Mouse (Mus musculus) 416B (cell line): ENCODE data around the gene Vmn2r42.
"Not testable (repeated sequence)": the region's sequence is repeated elsewhere in the genome, so short reads cannot be mapped to it uniquely, and the experiment has no call there.

Experiments used
- DNase-seq: peaks from one replicate; pipeline ENCODE4 v3.0.0; 2011; ENCODE audit warnings: low read depth

Vmn2r42 gene

DNA sequence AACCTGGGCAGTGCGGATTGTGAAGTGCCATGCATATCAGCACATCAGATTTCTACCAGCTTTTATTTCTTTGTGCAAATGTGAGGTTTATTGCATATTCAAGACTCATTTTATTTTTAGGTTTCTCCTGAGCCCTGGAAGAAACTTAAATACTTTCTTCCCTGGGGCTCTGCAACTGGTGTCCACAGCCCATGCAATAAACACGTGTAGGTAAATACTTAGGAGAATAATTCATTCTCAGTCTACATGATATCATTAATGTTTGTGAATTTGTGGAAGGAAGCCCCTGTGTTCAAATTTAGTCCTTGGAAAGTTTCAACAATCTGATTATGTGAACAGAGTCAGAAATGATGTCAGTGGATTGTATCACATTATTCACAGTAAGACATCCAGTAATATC lies at the start of gene Vmn2r42:
Vmn2r42 (minus strand) TSS at position 101 of the 400 bp plus-strand sequence.
- not testable (repeated sequence) for DNase-seq

DNA sequence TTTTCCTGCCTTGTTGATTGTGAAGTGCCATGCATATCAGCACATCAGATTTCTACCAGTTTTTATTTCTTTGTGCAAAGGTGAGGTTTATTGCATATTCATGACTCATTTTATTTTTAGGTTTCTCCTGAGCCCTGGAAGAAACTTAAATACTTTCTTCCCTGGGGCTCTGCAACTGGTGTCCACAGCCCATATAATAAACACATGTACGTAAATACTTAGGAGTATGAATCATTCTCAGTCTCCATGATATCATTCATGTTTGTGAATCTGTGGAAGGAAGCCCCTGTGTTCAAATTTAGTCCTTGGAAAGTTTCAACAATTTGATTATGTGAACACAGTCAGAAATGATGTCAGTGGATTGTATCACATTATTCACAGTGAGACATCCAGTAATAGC lies 38.6 kb downstream of the Vmn2r42 start, which contains the start of gene Vmn2r41:
Vmn2r41 (minus strand) TSS at position 101 of the 400 bp plus-strand sequence.
- not testable (repeated sequence) for DNase-seq
